ENCODE assay signal across 17 mouse cellular contexts in the genomic region with DNA sequence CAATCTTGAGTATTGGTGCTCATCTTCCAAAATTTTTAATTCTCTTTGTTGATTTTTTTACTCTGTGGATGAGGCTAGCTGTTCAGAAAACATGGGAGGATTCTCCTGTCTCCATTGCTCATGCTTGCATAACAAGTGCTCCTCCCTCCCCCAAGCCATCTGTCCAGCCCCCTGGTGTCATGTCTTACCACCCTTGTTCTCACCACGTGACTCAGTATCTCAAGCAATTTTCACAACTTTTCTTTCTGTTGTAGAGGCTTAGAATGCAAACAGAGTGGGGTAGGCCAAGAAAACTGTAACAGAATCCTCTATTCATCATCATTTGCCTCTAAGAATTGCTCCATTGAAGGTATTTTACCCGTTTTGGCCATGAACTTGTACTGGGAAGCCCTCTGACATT.
DNase-seq lines count a peak whose midpoint lies in the region; ATAC-seq and TF ChIP-seq lines count a peak whose summit lies in the region.
"Had no signal": no experiment of that assay in that cellular context is flagged by ENCODE, and none has a peak within 500 bp of the region (broad histone marks: within the 10 kb centered on the region; RNA-seq: fewer than 3 reads in every experiment).

No protein-coding gene starts in this region.

- H3K4me2 ChIP-seq in liver, embryonic 11.5 days, result no peak overlapping the region
- H3K4me2 ChIP-seq: heart, embryonic 13.5 days; lung, embryonic 15.5 days; neural tube, embryonic 12.5 days had no signal

- 54% methylated on average over 2 of the region's 2 CpGs for WGBS in liver, embryonic 11.5 days

- no peak for ATAC-seq in liver, embryonic 11.5 days (replicated peaks; ENCODE audit: low FRiP score)
- ATAC-seq: midbrain, embryonic 16.5 days had no signal

- H3K27ac ChIP-seq in left cerebral cortex, adult 2 months, result no peak overlapping the region; the same call in 1 of the 2 replicates
- no peak overlapping the region for H3K27ac ChIP-seq in liver, embryonic 11.5 days (ENCODE audit: low read depth, low read length)
- H3K27ac ChIP-seq: heart, embryonic 13.5 days; lung, embryonic 15.5 days; neural tube, embryonic 12.5 days had no signal

- intact Hi-C loops in left cerebral cortex, postnatal 4 days (cut with DNase I), result no loop called here
- intact Hi-C loops in left cerebral cortex, adult 2 months (cut with DNase I), result no loop called here

- no peak overlapping the region for H3K9ac ChIP-seq in liver, embryonic 11.5 days (ENCODE audit: low read depth, low read length)
- H3K9ac ChIP-seq: heart, embryonic 13.5 days; lung, embryonic 15.5 days; neural tube, embryonic 12.5 days had no signal

- TF ChIP-seq CTCF in left cerebral cortex, adult 2 months (IDR thresholded peaks at IDR 0.05), result no peak

- DNase-seq in left cerebral cortex, adult 11 months (ENCODE audit: low spot score), result peak; percentile 59
- no peak for DNase-seq in left cerebral cortex, postnatal 4 days
- DNase-seq in fibroblast of lung, adult 2 months (ENCODE audit: low read depth), result peak; percentile 67
- peak; percentile 59 to 74 for DNase-seq in left cerebral cortex, adult 2 months (ENCODE audit: extremely low spot score in 1 of 2, low spot score in 2 of 2)
- DNase-seq in right cerebral cortex, postnatal 36 days (ENCODE audit: low spot score in 2 of 2), result peak; percentile 77 to 79
- no peak for DNase-seq in liver, embryonic 11.5 days (ENCODE audit: low spot score)
- DNase-seq in adipocyte (ENCODE audit: low spot score), result no peak
- DNase-seq: cerebellum, postnatal 14 days; kidney, adult 2 months; kidney, postnatal 36 days; thymus, adult 18-20 months had no signal

- H3K9me3 ChIP-seq in liver, embryonic 11.5 days (ENCODE audit: control insufficient read depth, low read length), result no peaks in the 10 kb centered on the region
- H3K9me3 ChIP-seq: heart, embryonic 13.5 days; lung, embryonic 15.5 days; neural tube, embryonic 12.5 days had no signal

- no peaks in the 10 kb centered on the region for H3K36me3 ChIP-seq in liver, embryonic 11.5 days (ENCODE audit: control insufficient read depth, insufficient read depth, low read length)
- H3K36me3 ChIP-seq: heart, embryonic 13.5 days; lung, embryonic 15.5 days; neural tube, embryonic 12.5 days had no signal

- no peaks in the 10 kb centered on the region for H3K27me3 ChIP-seq in liver, embryonic 11.5 days (replicated peaks; ENCODE audit: control insufficient read depth, insufficient read depth, low read length)
- H3K27me3 ChIP-seq: heart, embryonic 13.5 days; lung, embryonic 15.5 days; megakaryocyte, embryonic 14.5 days; neural tube, embryonic 12.5 days had no signal

- 0 out of 2 replicates have a peak, but pooled peaks cover under 1% of the 10 kb centered on the region for H3K4me1 ChIP-seq in liver, embryonic 11.5 days (replicated peaks; ENCODE audit: control insufficient read depth, insufficient read depth, low read length)

- H3K4me3 ChIP-seq in left cerebral cortex, adult 2 months, result no peak overlapping the region
- H3K4me3 ChIP-seq in liver, embryonic 11.5 days (ENCODE audit: low read depth, low read length), result no peak overlapping the region
- H3K4me3 ChIP-seq: erythroblast, embryonic 14.5 days; heart, embryonic 13.5 days; lung, embryonic 15.5 days; megakaryocyte, embryonic 14.5 days; neural tube, embryonic 12.5 days had no signal

Comparison
In these comparisons a context has a peak if more than half of its experiments do, and no peak if none do; other contexts are left out.
1. DNase-seq: peak in left cerebral cortex, adult 11 months (single experiment), fibroblast of lung, adult 2 months (single experiment), left cerebral cortex, adult 2 months (2 of 2) and right cerebral cortex, postnatal 36 days (2 of 2); none in left cerebral cortex, postnatal 4 days (single experiment), liver, embryonic 11.5 days (single experiment) and adipocyte (single experiment).